Mouse (Mus musculus) WW6 (cell line): Measurements from ENCODE around the gene Fam83f.

Source experiments
- DNase-seq: peaks from one replicate; pipeline ENCODE4 v3.0.0-alpha.2; 2013; ENCODE audit warnings: low read depth, low spot score

Fam83f gene

GRCm38 (mm10) chr15:80739972-80740371, 68.3 kb downstream of the Fam83f start:
- DNase-seq: no peak

GRCm38 (mm10) chr15:80741836-80742235, 70.2 kb downstream of the Fam83f start:
- DNase-seq: no peak

GRCm38 (mm10) chr15:80742991-80743474, 71.4 kb downstream of the Fam83f start:
- DNase-seq: no peak

GRCm38 (mm10) chr15:80743606-80744005, 72.0 kb downstream of the Fam83f start:
- no peak for DNase-seq

- DNase-seq: no peak
These were observed 73.2 kb downstream of the Fam83f start for GRCm38 (mm10) chr15:80744667-80745422.

- no peak for DNase-seq
These were observed 77.3 kb downstream of the Fam83f start for GRCm38 (mm10) chr15:80748979-80749378.
